Mouse (Mus musculus) heart, postnatal 25 days (tissue): ENCODE measurements around the gene Lhx1. TPM values are rescaled to one million over a fixed set of nuclear protein-coding genes. Genes with fewer than 3 reads are reported as not detected.

ENCODE experiments used
- DNase-seq: peaks from one replicate; pipeline ENCODE4 v3.0.0; 2022; ENCODE audit warnings: low spot score
- intact Hi-C: fragments of 180-260 bp; cut with DNase I; formaldehyde crosslinking; loops from one replicate; pipeline ENCODE4 v1.15.1; 2025
- total RNA-seq, 2 experiments: library from RNA; stranded (reverse); gene quantifications; 2 replicates each; pipeline ENCODE4 v1.2.3; 2021

Lhx1 gene
- total RNA-seq = not detected

- DNase-seq = no peak
- intact Hi-C loops = loop anchor here (10.0 kb wide), 1 partner anchor 269 kb away; no protein-coding TSS in a partner anchor
Observed at GRCm38 (mm10) chr11:84525421-84526274, at the start of gene Lhx1. Lhx1 (minus strand) TSS chr11:84525535.

DNA sequence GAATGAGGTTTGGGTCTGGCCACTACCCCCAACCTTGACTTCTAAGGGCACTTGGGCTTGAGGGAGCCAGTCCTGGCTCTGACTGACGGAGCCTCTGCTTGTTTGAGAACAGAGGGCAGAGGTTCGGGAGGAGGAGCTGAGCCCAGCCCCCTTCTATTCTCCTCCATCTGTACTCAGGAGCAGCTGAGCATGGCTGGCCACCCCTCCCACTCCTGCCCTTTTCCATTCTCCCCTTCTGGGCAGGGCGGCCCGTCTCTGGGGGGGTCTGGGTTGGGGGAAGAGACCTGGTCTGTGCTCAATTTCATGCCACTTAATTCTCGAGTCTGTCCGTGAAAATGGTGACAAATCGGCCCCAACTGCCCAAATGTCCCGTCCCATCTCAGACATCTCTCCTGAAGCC, 49.5 kb upstream of the Lhx1 start:
- intact Hi-C loops = no loop called here
- DNase-seq = no peak

GRCm38 (mm10) chr11:84573637-84574036, 48.3 kb upstream of the Lhx1 start:
- intact Hi-C loops = no loop called here
- no peak for DNase-seq

DNA sequence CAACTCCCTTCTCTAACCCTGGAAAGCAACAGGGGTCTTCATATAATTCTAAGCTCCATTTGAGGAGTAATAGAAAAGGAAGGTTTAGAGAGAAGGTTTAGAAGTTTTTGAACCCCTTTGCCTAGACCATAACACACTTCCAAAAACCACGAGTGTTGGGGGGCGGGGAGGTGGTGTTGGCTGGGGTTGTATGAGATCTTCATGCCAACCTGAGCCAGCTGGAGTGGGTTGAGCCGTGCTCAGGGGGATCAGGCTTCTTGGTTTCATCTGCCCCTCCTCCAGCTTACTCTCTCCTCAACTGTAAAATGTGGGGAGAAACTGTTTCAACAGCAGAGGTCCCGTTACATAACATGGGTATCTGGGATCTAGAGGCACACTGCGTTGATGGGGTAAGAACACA, 45.5 kb upstream of the Lhx1 start:
- intact Hi-C loops = no loop called here
- DNase-seq = no peak

GRCm38 (mm10) chr11:84570392-84570791, 45.1 kb upstream of the Lhx1 start:
- DNase-seq = no peak
- intact Hi-C loops = no loop called here

GRCm38 (mm10) chr11:84569052-84569751, 43.9 kb upstream of the Lhx1 start:
- intact Hi-C loops = no loop called here

DNA sequence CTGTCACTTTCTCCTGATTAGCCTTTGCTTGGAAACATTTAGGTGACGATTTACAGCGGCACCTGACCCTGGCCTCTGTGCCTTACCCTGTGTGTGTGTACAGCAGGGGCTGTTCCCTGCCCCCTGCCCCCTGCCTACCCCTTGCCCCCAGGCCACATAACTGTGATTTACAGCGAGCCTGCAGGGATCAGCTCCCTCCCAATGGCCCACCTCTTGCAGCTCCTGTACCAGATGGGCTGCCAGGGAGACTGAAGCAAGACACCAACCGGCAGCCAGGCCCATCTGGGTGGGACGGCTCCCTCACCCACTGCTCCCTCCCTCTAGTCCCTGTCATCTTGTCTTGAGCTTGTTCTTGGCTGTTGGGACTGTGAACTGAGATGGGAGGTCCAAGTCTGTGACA, 43.1 kb upstream of the Lhx1 start:
- no peak for DNase-seq
- intact Hi-C loops = no loop called here

More at GRCm38 (mm10) chr11:84569052-84569751, 43.9 kb upstream of the Lhx1 start:
- DNase-seq = no peak

GRCm38 (mm10) chr11:84566691-84567090, 41.4 kb upstream of the Lhx1 start:
- no peak for DNase-seq
- intact Hi-C loops = no loop called here

- intact Hi-C loops = no loop called here
- DNase-seq = no peak
Observed at GRCm38 (mm10) chr11:84565224-84565623, 39.9 kb upstream of the Lhx1 start.

DNA sequence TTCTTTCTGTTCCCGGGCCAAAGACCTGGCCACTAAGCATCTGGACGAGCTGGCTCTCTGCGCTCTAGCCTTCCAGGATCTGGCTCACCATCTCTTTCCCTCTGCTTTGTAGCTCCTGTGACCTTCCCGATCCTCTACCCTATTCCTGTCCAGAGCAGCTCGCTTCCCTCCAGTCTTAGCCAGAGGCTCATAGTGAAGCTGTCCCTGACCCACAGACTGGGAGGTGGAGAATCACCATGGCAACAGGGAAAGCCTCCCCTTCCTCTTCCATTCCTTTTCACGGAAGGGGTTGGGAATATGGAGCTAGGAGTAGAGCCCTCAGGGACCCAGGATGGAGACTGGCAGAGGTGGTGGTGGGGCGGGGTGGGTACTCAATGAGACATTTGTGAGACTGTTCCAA, 38.0 kb upstream of the Lhx1 start:
- intact Hi-C loops = no loop called here
- DNase-seq = no peak

GRCm38 (mm10) chr11:84562758-84563347, 37.5 kb upstream of the Lhx1 start:
- intact Hi-C loops = no loop called here
- DNase-seq = no peak

DNA sequence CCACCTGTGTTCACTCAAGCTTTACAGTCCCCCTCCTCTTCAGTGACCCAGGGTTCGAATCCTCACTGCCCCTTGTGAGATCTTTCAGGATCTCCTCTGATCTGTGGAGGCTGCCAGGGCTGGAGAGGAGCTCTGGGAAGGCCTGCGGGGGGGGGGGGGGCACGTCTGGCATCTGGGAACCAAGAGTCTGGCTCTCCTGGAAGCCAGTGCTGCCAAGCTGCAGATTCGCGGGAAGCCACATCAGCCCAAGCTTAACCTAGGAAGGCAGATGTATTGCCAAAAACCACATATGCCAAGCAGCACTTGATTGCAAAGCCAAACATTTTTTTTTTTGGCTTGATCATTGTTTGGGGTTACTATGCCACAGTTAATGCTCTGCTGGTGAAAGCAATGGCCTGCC, 36.2 kb upstream of the Lhx1 start:
- intact Hi-C loops = no loop called here

GRCm38 (mm10) chr11:84553821-84554450, 28.6 kb upstream of the Lhx1 start:
- intact Hi-C loops = no loop called here
- no peak for DNase-seq

More for the DNA sequence above, 36.2 kb upstream of the Lhx1 start:
- DNase-seq = no peak

GRCm38 (mm10) chr11:84551296-84551695, 26.0 kb upstream of the Lhx1 start:
- intact Hi-C loops = no loop called here
- DNase-seq = no peak

DNA sequence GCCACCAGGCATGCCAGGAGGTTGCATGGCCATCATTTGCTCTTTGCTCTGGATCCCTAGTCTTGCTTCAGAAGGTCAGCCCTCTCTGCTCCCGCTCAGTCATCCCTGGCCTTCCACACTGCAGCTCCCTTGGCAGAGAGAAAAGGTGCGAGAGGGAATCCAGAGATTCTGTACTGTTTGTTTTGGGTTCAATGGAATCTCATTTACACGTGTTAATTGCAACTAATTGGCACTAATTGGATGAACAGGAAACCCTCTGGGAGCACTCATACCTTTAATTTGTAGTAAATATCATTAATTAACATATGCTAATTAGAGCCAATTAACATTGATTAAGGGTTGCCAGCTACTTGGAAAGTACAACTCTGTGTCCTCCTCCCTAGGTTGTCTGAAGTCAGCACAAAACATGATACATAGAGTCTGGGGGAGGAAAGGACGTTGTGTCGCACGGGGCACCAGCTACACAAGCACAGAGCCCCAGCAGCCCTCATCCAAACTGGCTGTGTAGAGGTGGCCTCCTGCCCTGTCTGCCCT, 24.0 kb upstream of the Lhx1 start:
- intact Hi-C loops = no loop called here
- no peak for DNase-seq

DNA sequence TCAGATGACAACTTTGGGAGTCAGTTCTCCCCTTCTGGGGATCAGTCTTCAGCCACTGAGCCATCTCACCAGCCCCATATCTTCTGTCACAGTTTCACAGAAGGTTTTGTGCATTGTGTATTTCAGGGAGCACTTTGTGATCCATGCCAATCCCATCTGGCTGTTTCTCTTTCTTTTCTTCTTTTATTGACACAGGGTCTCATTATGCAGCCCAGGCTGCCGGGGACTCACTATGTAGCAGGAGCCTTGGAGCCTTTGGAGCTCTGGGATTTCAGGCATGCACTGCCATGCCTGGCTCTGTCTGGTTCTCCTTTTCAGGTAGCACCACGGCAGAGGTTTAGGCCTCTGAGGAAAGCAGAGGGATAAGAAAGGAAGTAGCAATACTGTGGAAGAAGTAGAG, 23.0 kb upstream of the Lhx1 start:
- no peak for DNase-seq
- intact Hi-C loops = no loop called here

GRCm38 (mm10) chr11:84539981-84540380, 14.6 kb upstream of the Lhx1 start:
- DNase-seq = no peak
- intact Hi-C loops = no loop called here

DNA sequence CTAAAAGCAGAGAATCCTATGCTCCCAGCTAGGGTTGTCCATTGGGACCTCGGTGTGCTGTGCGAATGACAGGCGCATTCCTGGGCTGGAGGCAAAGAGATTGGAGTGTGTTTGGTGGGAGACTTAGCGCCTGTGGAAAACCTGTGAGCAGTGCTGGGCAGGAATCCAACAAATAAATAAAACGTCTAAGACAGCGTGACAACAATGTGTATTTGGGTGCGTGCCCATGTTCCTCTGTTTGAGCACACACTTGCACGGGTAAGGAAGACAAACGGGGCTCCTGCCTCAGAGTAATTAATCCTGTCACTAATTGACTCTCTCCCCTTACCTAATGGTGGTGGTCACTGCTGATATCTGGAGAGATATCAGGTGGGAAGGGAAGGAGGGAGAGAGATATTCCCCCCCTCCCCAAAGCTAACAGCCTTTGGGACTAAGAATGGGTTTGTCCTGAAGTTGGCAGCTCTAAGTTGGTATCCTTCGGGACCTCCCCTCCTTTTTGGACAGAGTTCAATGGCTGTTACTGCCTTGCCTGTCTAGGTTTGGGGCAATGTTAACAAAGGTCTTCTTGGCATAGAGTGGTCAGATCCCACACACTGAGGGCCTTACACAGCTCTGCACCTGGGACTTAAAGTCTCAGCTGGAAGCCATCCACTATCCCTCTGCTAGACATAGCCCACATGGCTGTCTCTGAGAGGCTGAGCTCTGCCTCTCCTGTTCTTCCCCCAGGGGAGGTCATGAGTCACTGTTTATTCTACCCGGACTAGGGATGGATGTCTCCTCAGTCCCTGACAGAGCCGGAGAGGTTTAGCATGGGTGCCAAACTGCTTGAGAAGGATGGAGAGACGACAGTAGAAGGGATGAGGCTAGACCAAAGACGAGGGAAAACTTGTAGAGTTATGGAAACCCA, 4.7 kb upstream of the Lhx1 start:
- DNase-seq = no peak
- intact Hi-C loops = loop anchor here (10.0 kb wide), 1 partner anchor 265 kb away; no protein-coding TSS in a partner anchor

DNA sequence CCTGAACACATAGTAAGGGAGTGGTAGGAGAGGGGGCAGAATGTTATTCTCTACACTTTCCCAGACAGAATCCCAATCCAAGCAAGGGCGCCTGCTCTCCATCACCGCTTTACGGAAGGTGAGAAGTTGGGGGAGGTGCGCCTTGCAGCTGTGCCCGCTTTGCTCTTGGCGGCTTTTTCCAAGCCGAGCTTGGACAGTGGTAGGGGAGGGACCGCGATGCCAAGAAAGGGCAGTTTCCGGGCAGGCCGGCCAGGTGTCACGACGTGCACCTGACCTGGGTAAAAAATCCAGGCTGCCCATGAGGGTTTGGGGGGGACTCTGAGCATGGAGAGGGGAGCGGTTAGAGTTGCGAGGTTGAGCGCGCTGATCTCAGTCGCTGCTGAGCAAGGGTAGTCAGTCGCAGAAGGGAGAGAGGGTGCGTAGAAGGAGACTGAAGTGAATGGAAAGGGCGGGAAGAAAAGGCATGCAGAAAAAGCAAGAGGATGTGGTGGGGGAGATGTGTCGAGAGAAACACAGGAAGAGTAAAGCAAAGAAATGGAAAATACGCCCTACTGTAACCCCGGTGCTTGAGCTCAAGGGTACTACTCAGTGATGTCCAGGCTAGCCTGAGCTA, 3.9 kb upstream of the Lhx1 start:
- intact Hi-C loops = loop anchor here (10.0 kb wide), 1 partner anchor 266 kb away; no protein-coding TSS in a partner anchor
- DNase-seq = no peak
